Comparison of ENCODE assay signal across 17 mouse cellular contexts in the genomic region with DNA sequence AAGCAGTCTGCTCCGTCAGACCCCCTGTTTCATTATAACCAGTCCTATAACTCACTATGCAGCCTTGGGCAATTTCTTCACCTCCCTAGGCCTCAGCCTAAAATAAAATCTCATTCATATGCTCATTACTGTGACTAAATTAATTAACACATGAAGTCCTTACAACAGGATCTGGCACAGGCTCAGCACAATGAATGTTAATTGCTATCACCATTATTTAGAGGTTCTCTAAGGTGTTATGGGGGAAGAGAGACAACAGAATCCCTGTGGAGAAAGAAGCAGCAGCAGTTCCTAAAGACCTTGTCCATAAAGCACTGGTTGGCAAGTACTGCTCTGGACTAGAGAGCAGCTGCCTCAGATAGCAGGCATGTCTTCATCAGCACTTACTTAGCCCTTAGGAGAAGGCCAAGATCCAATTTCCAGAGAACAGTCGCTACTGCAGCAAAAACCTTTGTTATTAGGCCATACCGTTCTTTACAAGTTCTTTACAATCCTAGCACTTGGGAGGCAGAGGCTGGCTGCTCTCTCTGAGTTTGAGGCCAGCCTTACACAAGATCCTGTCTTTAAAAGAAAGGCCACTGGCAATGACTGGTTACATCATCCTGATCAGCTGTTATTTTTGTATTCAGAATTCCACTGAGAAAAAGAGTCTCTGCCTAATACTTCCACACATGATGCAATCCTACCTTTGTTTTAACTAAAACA. TPM values are rescaled to one million over a fixed set of nuclear protein-coding genes. Genes with fewer than 3 reads are reported as not detected.
DNase-seq lines count a peak whose midpoint lies in the region; ATAC-seq and TF ChIP-seq lines count a peak whose summit lies in the region.
"Had no signal": no experiment of that assay in that cellular context is flagged by ENCODE, and none has a peak within 500 bp of the region (broad histone marks: within the 10 kb centered on the region; RNA-seq: fewer than 3 reads in every experiment).

No protein-coding gene starts in this region.

- no peaks in the 10 kb centered on the region for H3K9me3 ChIP-seq in lung, postnatal 0 days (ENCODE audit: low read length)
- H3K9me3 ChIP-seq in liver, embryonic 16.5 days (replicated peaks; ENCODE audit: control insufficient read depth, low read length), result no peaks in the 10 kb centered on the region

- no peak overlapping the region for H3K27ac ChIP-seq in heart, adult 2 months
- no peak overlapping the region for H3K27ac ChIP-seq in lung, postnatal 0 days (ENCODE audit: low read length)
- H3K27ac ChIP-seq in liver, embryonic 16.5 days (ENCODE audit: low read length), result 0 out of 2 replicates have a peak overlapping the region, but pooled peaks have one; percentile 30

- intact Hi-C loops in heart, adult 2 months (cut with DNase I), result no loop called here

- peak; percentile 1 for ATAC-seq in lung, postnatal 0 days
- no peak for ATAC-seq in liver, embryonic 16.5 days (ENCODE audit: low read depth)
- ATAC-seq: activated CD4-positive, CD25-positive, alpha-beta regulatory T cell, adult 4 months had no signal

- no peaks in the 10 kb centered on the region for H3K27me3 ChIP-seq in heart, adult 2 months (ENCODE audit: control insufficient read depth, insufficient read depth, low read length)
- no peaks in the 10 kb centered on the region for H3K27me3 ChIP-seq in lung, postnatal 0 days (replicated peaks; ENCODE audit: insufficient read depth, low read length)
- no peaks in the 10 kb centered on the region for H3K27me3 ChIP-seq in liver, embryonic 16.5 days (ENCODE audit: control insufficient read depth, insufficient read depth, low read depth, low read length)

- H3K79me2 ChIP-seq in heart, adult 2 months (replicated peaks; ENCODE audit: control insufficient read depth, insufficient read depth, low read length), result peaks cover 3% of the 10 kb centered on the region

- peak; percentile 83 for DNase-seq in heart, adult 11 months
- DNase-seq in heart, adult 2 months, result no peak
- peak; percentile 84 for DNase-seq in lung, postnatal 0 days (ENCODE audit: low spot score)
- no peak for DNase-seq in lung, postnatal 4 days
- DNase-seq in fat pad, adult 2 months (ENCODE audit: extremely low read depth, low read depth, low spot score), result peak; percentile 50
- DNase-seq in frontal cortex, postnatal 36 days (ENCODE audit: low spot score in 2 of 2), result no peak
- DNase-seq in cerebellum, adult 18-20 months, result no peak
- DNase-seq: B cell, adult 2 months; cerebellum, postnatal 25 days; left cerebral cortex, postnatal 4 days; thymus, postnatal 36 days had no signal

- no peak overlapping the region for H3K4me3 ChIP-seq in heart, adult 2 months
- no peak overlapping the region for H3K4me3 ChIP-seq in lung, postnatal 0 days (ENCODE audit: low read depth, low read length)
- H3K4me3 ChIP-seq in liver, embryonic 16.5 days (ENCODE audit: low read depth, low read length), result no peak overlapping the region

- no peak overlapping the region for H3K9ac ChIP-seq in heart, adult 2 months (ENCODE audit: low read depth, low read length)
- H3K9ac ChIP-seq in lung, postnatal 0 days (replicated peaks; ENCODE audit: low read depth), result no peak overlapping the region
- H3K9ac ChIP-seq in liver, embryonic 16.5 days (ENCODE audit: low read depth, low read length), result no peak overlapping the region

- H3K4me2 ChIP-seq in lung, postnatal 0 days (replicated peaks; ENCODE audit: low read depth, low read length), result no peak overlapping the region
- H3K4me2 ChIP-seq in liver, embryonic 16.5 days (ENCODE audit: low read depth, low read length), result no peak overlapping the region

- 50% methylated on average over 3 of the region's 3 CpGs for WGBS in heart, adult 2 months
- WGBS in lung, postnatal 0 days, result 49% methylated on average over 3 of the region's 3 CpGs
- 72% methylated on average over 3 of the region's 3 CpGs for WGBS in liver, embryonic 16.5 days (ENCODE audit: insufficient replicate concordance)

- H3K4me1 ChIP-seq in heart, adult 2 months (ENCODE audit: control insufficient read depth, insufficient read depth, low read length), result peaks cover 20% of the 10 kb centered on the region
- H3K4me1 ChIP-seq in lung, postnatal 0 days (ENCODE audit: insufficient read depth, low read depth, low read length), result peaks cover 6% of the 10 kb centered on the region; the same call in 1 of the 2 replicates
- peaks cover 54% of the 10 kb centered on the region for H3K4me1 ChIP-seq in liver, embryonic 16.5 days (ENCODE audit: control insufficient read depth, low read depth, low read length)

- no peak for TF ChIP-seq POLR2A in heart, adult 2 months (IDR thresholded peaks at IDR 0.05; ENCODE audit: insufficient read depth, low read depth, low read length)

- TF ChIP-seq CTCF in heart, adult 2 months (IDR thresholded peaks at IDR 0.05), result no peak
- TF ChIP-seq CTCF in lung, postnatal 0 days (IDR thresholded peaks at IDR 0.05), result no peak

- TF ChIP-seq EP300 in heart, adult 2 months (IDR thresholded peaks at IDR 0.05; ENCODE audit: insufficient read depth, low read depth, low read length), result no peak
- peak; percentile 56 for TF ChIP-seq EP300 in lung, postnatal 0 days (IDR thresholded peaks at IDR 0.05)

- H3K36me3 ChIP-seq in heart, adult 2 months (ENCODE audit: control insufficient read depth, insufficient read depth, low read length), result peaks cover 20% of the 10 kb centered on the region
- peaks cover 5% of the 10 kb centered on the region; the same call in 1 of the 2 replicates for H3K36me3 ChIP-seq in lung, postnatal 0 days (ENCODE audit: insufficient read depth, low read length)
- no peaks in the 10 kb centered on the region for H3K36me3 ChIP-seq in liver, embryonic 16.5 days (ENCODE audit: control insufficient read depth, insufficient read depth)

RNA-seq across cellular contexts. Expression of gene Spty2d1, which starts 4.6 kb away (rescaled TPM):
- 1 to 10 TPM; 6.9 to 8.5 TPM for total RNA-seq in heart, adult 2 months (2021)
- 2.7 and 4.3 TPM in 2 replicates for polyA plus RNA-seq in heart, adult 2 months (2012; rRNA removed)
- 13.1 and 14.9 TPM in 2 replicates for polyA plus RNA-seq in lung, postnatal 0 days (2015; fragmentation: Nextera tagmentation; extraction: Ambion mirVana)
- polyA plus RNA-seq in liver, embryonic 16.5 days (2015; fragmentation: Nextera tagmentation; extraction: Ambion mirVana), result 12.1 and 12.6 TPM in 2 replicates

RNA-seq across cellular contexts. Expression of gene Gm9999, which starts 20.2 kb away (rescaled TPM):
- not detected for total RNA-seq in heart, adult 2 months (2021)
- 1.1 TPM in 1 of 2 replicates, not detected in the other for polyA plus RNA-seq in heart, adult 2 months (2012; rRNA removed)
- polyA plus RNA-seq in lung, postnatal 0 days (2015; fragmentation: Nextera tagmentation; extraction: Ambion mirVana), result not detected in 2 replicates
- not detected in 2 replicates for polyA plus RNA-seq in liver, embryonic 16.5 days (2015; fragmentation: Nextera tagmentation; extraction: Ambion mirVana)
- total RNA-seq: gastrocnemius, postnatal 4 days; hematopoietic stem cell, adult 5-6 weeks; left cerebral cortex, postnatal 4 days; MEL had no signal
- polyA plus RNA-seq: activated CD4-positive, CD25-positive, alpha-beta regulatory T cell, adult 4 months; kidney, embryonic 14.5 days had no signal

RNA-seq across cellular contexts. Expression of gene Uevld, which starts 45.2 kb away (rescaled TPM):
- total RNA-seq in heart, adult 2 months (2021), result 10 to 100 TPM in 1 of 2 experiments, 1 to 10 TPM in 1; 9.0 to 10.3 TPM
- polyA plus RNA-seq in heart, adult 2 months (2012; rRNA removed), result 2.9 and 5.0 TPM in 2 replicates
- 4.1 and 6.0 TPM in 2 replicates for polyA plus RNA-seq in lung, postnatal 0 days (2015; fragmentation: Nextera tagmentation; extraction: Ambion mirVana)
- polyA plus RNA-seq in liver, embryonic 16.5 days (2015; fragmentation: Nextera tagmentation; extraction: Ambion mirVana), result 5.8 and 6.8 TPM in 2 replicates

RNA-seq across cellular contexts. Expression of gene Tmem86a, which starts 46.8 kb away (rescaled TPM):
- total RNA-seq in heart, adult 2 months (2021), result 10 to 100 TPM; 20.0 to 25.0 TPM
- 45.5 and 54.8 TPM in 2 replicates for polyA plus RNA-seq in heart, adult 2 months (2012; rRNA removed)
- 36.2 and 36.5 TPM in 2 replicates for polyA plus RNA-seq in lung, postnatal 0 days (2015; fragmentation: Nextera tagmentation; extraction: Ambion mirVana)
- 25.3 and 25.6 TPM in 2 replicates for polyA plus RNA-seq in liver, embryonic 16.5 days (2015; fragmentation: Nextera tagmentation; extraction: Ambion mirVana)

Comparison
In these comparisons a context has a peak if more than half of its experiments do, and no peak if none do; other contexts are left out.
1. DNase-seq: peak in heart, adult 11 months (single experiment), lung, postnatal 0 days (single experiment) and fat pad, adult 2 months (single experiment); none in heart, adult 2 months (0 of 2), lung, postnatal 4 days (0 of 2), frontal cortex, postnatal 36 days (0 of 2) and cerebellum, adult 18-20 months (0 of 2).